Comparison of ENCODE assay signal across 1 mouse cellular context in the genomic region with DNA sequence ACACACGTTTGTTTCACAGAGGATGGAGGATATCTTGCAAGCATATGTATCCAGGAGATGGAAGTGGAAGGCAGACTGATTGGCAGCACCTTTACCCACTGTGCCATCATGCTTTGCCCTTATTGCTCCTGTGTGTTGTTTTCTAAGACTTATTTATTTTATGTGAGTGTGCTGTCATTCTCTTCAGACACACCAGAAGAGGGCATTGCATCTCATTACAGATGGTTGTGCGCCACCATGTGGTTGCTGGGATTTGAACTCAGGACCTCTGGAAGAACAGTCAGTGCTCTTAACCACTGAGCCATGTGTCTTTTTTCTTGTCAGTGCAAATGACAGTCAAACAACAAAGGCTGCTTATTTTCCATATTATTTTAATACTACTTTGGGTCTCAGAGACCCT.
TF ChIP-seq lines count a peak whose summit lies in the region.

No protein-coding gene starts in this region.

TF ChIP-seq in MEL, 35 proteins besides CTCF, POLR2A, EP300 and RAD21:
- TF ChIP-seq MEF2A (IDR thresholded peaks at IDR 0.05; ENCODE audit: extremely low read depth, insufficient replicate concordance, low read depth, low read length, poor library complexity, severe bottlenecking), result no peak
- no peak for TF ChIP-seq CHD1 (IDR thresholded peaks at IDR 0.05; ENCODE audit: low read depth, low read length)
- no peak for TF ChIP-seq POLR2AphosphoS5 (IDR thresholded peaks at IDR 0.05; ENCODE audit: borderline replicate concordance, low read depth, low read length)
- TF ChIP-seq HCFC1 (IDR thresholded peaks at IDR 0.05; ENCODE audit: low read depth, low read length), result 0 out of 2 replicates have a peak, but pooled peaks have one; percentile 10
- TF ChIP-seq SIN3A (IDR thresholded peaks at IDR 0.05; ENCODE audit: low read length), result no peak
- no peak for TF ChIP-seq ZMIZ1 (IDR thresholded peaks at IDR 0.05; ENCODE audit: low read depth, low read length)
- peak; percentile 26; the same call in 1 of the 2 replicates for TF ChIP-seq SMC3 (IDR thresholded peaks at IDR 0.05; ENCODE audit: low read depth, low read length)
